Mouse (Mus musculus) cortical plate, adult 2 months (tissue): ENCODE measurements around the gene Palmd.

Experiments
- CTCF ChIP-seq: fragments of 200-500 bp; IDR thresholded peaks from 2 replicates; pipeline ENCODE4 v1.5.1; 2011; ENCODE audit warnings: mild to moderate bottlenecking, control low read depth, low read length; ENCODE audit not compliant: insufficient read depth; ENCODE audit errors: extremely low read depth
- POLR2A ChIP-seq: fragments of 200-500 bp; IDR thresholded peaks from 2 replicates; pipeline ENCODE4 v1.6.1; 2011; ENCODE audit warnings: mild to moderate bottlenecking, low read length, control low read depth; ENCODE audit not compliant: insufficient read depth; ENCODE audit errors: extremely low read depth

DNA sequence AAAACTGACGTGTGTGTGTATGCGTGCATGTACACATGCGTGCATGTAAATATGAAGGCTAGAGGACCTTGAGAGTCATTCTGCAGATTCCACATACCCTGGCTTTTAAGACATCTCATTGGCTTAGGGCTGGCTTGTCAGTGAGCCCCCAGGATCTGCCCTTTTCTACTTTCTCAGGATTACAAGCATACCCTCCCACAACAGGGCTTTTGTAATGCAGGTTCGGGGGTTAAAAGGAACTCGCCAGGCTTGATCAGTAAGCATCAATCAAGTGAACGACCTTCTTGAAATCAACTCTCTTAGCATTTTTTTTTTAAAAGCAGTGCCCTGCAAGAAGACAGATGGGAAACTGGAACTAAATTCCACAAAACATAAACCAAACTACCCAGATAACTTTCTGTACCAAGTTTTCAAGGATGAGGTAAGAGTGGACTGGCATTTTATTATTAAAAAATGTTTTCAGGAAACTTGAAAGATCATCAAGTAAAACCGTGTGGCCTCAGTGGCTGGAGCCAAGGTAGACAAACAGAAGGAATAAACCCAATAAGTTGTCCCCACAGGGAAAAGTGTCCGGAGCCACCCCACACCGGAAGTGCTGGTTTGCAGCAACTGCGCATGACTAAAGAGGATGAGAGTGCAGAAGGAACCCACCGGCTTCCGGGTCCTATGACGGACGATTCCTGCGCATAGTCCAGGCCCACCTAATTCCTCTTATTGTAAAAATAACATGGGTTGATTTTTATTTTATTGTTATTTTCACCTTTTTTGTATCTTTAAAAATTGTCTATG is 7.2 kb downstream of the Palmd start:
- TF ChIP-seq CTCF (no peak), POLR2A (no peak)
